Mouse (Mus musculus): Measurements from ENCODE around the gene Gm21828.
"Not testable (repeated sequence)": the region's sequence is repeated elsewhere in the genome, so short reads cannot be mapped to it uniquely, and the experiment has no call there.

The Gm21828 gene

DNA sequence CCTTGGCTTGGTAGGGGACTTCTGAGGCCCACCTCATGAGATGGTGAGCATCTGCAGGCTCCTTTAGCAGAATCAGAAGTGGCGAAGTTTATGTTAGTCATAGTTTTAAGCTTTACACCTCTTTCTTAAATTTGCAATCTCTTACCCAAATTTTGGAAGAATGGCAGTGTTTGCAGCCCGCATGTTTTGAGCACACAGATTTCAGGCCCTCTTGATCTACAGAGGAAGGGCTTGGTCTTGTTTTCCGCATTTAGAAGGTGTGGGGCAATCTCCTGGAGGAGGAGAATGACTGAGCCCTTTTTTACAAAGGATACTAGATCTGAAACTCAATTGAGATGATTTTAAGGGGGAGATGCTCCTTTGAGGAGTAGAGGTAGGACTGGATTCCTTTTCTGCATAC is at the start of gene Gm21828:
TSS of gene Gm21828 (minus strand) at position 101 of the 400 bp plus-strand sequence.
- not testable (repeated sequence) for DNase-seq (ENCODE audit: low read depth, low spot score)

DNA sequence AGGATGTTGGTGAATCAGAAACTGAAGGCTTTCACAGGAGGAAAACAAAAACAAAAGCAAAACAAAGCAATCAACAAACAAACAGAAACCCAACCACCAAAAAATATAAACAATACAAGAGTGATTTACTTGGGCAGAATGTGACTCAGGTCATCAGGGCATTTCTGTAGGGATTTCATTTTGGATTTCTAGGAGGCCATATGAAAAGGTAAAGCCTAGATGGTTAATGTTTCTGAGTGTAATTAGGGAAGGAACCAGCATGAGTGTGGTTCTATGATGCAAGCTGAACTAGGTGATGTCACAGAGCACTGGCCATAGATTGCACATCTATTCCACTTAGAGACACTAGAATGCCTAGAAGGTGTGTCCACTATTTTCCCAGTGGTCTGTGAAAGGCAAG is 28.4 kb upstream of the Gm21828 start, which contains the start of the genes Gm21440 and Gm21454:
TSS of gene Gm21440 (plus strand) at position 301 of the 400 bp plus-strand sequence.
TSS of gene Gm21454 (plus strand) at position 352 of the 400 bp plus-strand sequence.
- not testable (repeated sequence) for DNase-seq (ENCODE audit: low read depth, low spot score)
